27 mouse cellular contexts compared by ENCODE assay signal in the genomic region with DNA sequence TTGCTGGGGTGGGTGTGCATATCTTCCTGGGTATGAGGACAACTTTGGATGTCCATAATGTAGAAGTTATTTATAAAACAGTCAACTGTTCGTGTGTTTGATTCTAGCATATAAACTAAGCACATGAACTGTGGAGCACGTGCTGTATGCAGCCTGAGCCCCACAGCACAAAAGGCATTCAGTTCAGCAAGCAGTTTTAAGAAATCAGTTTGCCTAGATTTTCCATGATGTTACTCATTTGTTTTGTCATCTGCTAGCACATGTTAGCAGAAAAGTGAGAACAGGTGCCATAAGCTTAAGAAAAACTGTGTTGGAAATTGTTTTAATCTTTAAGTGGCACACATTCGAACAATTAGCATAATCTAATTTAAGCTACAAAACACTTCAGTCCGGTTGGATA. TPM values are rescaled to one million over a fixed set of nuclear protein-coding genes. Genes with fewer than 3 reads are reported as not detected.
"Had no signal": no experiment of that assay in that cellular context is flagged by ENCODE, and none has a peak within 500 bp of the region (broad histone marks: within the 10 kb centered on the region; RNA-seq: fewer than 3 reads in every experiment).

No protein-coding gene starts in this region.

- H3K4me1 ChIP-seq: embryonic facial prominence, embryonic 12.5 days; forebrain, embryonic 10.5 days; forebrain, embryonic 12.5 days; forebrain, embryonic 13.5 days; forebrain, embryonic 15.5 days; heart, embryonic 10.5 days; heart, embryonic 12.5 days had no signal

- DNase-seq: cerebellum, adult 8-10 months; cerebellum, adult 9-10 months; cerebellum, adult 9-11 months; cerebellum, postnatal 10 days; cerebellum, postnatal 14 days; cerebellum, postnatal 36 days; embryo, embryonic 11 days; gastrocnemius, adult 2 months; gastrocnemius, postnatal 10 days; gastrocnemius, postnatal 14 days; gastrocnemius, postnatal 25 days; gastrocnemius, postnatal 36 days; heart, adult 18-20 months; heart, adult 2 months had no signal

- ATAC-seq: forebrain, embryonic 13.5 days; forebrain, embryonic 14.5 days; forebrain, embryonic 15.5 days; forebrain, embryonic 16.5 days had no signal

- H3K27ac ChIP-seq: embryonic facial prominence, embryonic 12.5 days; embryonic facial prominence, embryonic 13.5 days; forebrain, embryonic 10.5 days; forebrain, embryonic 12.5 days; forebrain, embryonic 13.5 days; forebrain, embryonic 15.5 days; gastrocnemius, adult 2 months; heart, adult 2 months; heart, embryonic 10.5 days had no signal

- H3K9ac ChIP-seq: embryonic facial prominence, embryonic 12.5 days; embryonic facial prominence, embryonic 13.5 days; forebrain, embryonic 12.5 days; forebrain, embryonic 13.5 days; forebrain, embryonic 15.5 days; heart, embryonic 12.5 days had no signal

- H3K9me3 ChIP-seq: embryonic facial prominence, embryonic 12.5 days; embryonic facial prominence, embryonic 13.5 days; forebrain, embryonic 10.5 days; forebrain, embryonic 12.5 days; forebrain, embryonic 13.5 days; forebrain, embryonic 15.5 days; heart, embryonic 10.5 days; heart, embryonic 12.5 days had no signal

- H3K36me3 ChIP-seq: embryonic facial prominence, embryonic 12.5 days; embryonic facial prominence, embryonic 13.5 days; forebrain, embryonic 10.5 days; forebrain, embryonic 12.5 days; forebrain, embryonic 15.5 days; heart, embryonic 10.5 days; heart, embryonic 12.5 days had no signal

- H3K4me3 ChIP-seq: embryonic facial prominence, embryonic 12.5 days; embryonic facial prominence, embryonic 13.5 days; erythroblast, embryonic 14.5 days; forebrain, embryonic 10.5 days; forebrain, embryonic 12.5 days; forebrain, embryonic 13.5 days; forebrain, embryonic 15.5 days; gastrocnemius, adult 2 months; heart, adult 2 months; heart, embryonic 10.5 days; heart, embryonic 12.5 days had no signal

- H3K27me3 ChIP-seq: embryonic facial prominence, embryonic 12.5 days; embryonic facial prominence, embryonic 13.5 days; forebrain, embryonic 12.5 days; forebrain, embryonic 13.5 days; forebrain, embryonic 15.5 days; heart, embryonic 12.5 days had no signal

- H3K4me2 ChIP-seq: embryonic facial prominence, embryonic 12.5 days; embryonic facial prominence, embryonic 13.5 days; forebrain, embryonic 12.5 days; forebrain, embryonic 13.5 days; forebrain, embryonic 15.5 days; heart, embryonic 11.5 days; heart, embryonic 12.5 days had no signal

RNA-seq across cellular contexts. Expression of gene Cnnm1, which starts 19.7 kb away (rescaled TPM):
- total RNA-seq: gastrocnemius, postnatal 36 days; granulocyte monocyte progenitor cell, adult 5-6 weeks had no signal
- polyA plus RNA-seq: erythroblast, embryonic 14.5 days had no signal
